Mouse (Mus musculus) mouse trophoblast stem cell (cell line): ENCODE data around the gene Ccl24.

Experiments used
- in situ Hi-C, 2 experiments: fragments of 300-500 bp; cut with MseI, MboI; formaldehyde crosslinking; loops; 2 replicates in 1 of 2; 3 replicates in 1 of 2; pipeline ENCODE4 v1.15.1; 2025

Ccl24 gene

DNA sequence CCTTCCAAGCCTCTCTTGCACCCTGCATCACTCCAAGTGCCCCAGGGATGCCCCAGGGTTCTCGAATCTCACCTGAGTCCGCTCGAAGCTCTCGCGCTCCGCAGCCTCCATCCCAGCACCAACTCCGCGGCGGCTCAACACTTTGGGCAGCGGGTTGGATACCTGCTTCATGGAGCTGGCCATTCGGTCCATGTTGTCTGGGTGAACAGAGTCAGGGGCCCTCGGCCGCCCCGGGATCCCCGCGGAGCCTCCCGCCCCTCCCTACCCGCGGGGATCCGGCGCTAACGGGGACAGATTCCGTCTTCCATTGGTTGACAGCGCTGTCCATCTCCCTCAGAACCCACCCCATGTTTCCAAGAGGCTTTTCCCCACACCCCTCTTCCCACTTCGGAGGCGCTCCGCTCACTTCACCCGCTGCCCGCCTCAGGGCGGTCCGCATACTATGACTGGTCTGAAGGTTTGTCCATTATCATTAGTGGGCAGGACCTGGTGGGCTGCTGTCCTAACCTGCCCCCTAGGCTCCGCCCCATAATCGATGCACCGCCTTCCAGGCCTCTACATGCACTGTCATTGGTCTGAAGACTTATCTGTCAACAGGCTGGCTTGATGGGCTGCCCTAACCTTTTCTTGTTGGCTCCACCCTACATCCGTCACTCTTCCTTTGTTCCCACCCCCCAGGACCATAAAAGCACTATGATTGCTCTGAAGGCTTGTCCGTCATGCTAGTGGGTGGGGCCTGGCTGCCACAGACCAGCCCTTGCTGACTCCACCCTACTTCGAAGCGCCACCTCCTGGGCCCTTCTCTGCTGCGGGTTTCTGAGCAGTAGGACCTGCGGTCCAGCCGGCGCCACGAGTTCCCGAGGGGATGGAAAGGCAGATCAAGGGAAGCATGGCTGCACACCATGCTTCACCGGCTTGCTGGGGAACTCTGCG, 27.7 kb downstream of the Ccl24 start, which contains the start of gene Hip1:
Gene Hip1 (minus strand): TSS at position 256 of the 933 bp plus-strand sequence.
- in situ Hi-C loops: no loop called here

DNA sequence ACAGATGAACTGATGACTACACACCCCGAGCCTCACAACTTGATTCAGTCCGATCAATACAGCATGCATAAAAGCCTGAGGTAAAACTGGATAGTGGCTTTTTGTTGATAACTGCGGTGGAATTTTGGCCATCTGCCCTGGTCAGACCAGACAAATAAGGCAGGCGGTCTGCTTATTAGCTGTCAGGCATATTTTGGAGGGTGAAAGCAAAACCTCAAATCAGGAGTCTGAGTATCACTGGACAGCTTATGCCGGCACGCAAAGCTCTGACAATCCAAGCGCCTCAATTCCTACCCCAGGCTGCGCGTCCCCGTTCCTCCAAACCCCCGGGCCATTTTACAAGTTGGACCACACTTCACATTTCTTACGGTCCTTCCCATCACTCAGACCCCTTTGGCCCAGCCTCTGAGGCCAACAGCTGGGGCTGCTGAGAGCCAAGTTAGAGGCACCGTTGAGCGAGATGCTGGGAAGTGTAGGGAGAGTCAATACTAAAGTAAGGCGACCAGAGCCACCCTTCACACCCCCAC, 28.8 kb downstream of the Ccl24 start:
- in situ Hi-C loops: no loop called here

DNA sequence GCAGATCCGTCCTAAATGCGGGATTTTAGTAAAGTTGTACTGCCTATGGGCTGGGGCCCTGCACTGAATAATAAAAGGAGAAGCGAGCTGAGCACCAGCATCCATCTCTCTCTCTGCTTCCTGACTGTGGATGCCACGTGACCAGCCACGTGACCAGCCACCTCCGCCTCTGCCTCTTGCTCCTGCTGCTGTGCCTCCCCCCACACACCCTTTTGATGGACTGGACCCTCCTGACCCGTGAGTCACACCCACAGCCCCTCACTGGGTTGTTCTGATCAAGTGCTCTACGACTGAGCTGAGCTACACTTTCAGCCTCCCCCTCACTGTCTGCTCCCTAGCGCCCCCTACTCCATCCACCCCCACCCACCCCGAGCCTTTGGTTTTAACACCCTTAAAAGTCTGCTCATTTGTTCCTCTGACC, 35.0 kb downstream of the Ccl24 start:
- in situ Hi-C loops: no loop called here

DNA sequence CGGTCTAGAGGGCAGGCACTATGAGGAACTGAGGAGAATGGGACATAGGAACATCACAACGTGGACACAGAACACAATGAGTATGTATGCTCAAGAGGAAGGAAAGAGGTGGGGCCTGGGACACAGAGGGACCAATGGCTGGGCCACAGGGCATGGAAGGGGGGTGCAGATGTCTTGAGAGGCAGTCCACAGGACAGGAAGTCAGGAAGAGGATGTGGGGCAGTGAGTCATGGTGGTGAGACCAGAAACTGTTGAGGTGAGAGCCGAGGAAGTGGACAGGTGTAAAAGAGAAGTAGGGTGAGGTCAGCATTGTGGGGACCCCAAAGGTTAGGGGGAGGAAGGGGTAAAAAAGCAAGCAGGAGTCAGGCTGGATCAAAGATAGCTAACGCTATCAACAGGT, 35.5 kb downstream of the Ccl24 start:
- in situ Hi-C loops: no loop called here

GRCm38 (mm10) chr5:135535867-135536266, 37.0 kb downstream of the Ccl24 start:
- in situ Hi-C loops: no loop called here

- in situ Hi-C loops: no loop called here
These were observed 39.4 kb downstream of the Ccl24 start for GRCm38 (mm10) chr5:135533431-135533830.

DNA sequence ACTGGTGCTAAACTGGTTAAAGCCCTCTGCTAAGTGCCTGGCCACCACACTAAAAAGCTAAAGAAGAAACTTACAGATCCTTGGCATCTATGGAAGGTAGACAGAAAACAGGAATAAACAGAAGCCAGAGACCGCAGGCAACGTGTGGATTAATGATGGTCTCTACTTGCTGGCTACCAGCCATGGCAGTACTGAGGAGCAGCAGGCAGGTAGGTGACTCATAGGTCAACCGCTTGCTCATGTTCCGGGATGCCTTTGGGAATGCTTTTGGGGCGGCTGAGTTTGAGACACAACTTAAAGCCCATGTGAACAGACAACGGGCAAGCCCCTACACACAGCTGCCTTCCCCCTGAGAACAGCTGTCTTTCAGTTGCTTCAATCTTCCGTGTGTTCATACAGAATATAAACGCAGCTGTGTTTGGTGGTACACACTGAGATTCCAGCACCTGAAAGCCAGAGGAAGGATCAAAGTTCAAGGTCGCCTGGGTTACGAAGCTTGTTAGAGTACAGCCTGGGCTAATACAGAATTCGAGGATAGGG, 41.5 kb downstream of the Ccl24 start:
- in situ Hi-C loops: no loop called here

DNA sequence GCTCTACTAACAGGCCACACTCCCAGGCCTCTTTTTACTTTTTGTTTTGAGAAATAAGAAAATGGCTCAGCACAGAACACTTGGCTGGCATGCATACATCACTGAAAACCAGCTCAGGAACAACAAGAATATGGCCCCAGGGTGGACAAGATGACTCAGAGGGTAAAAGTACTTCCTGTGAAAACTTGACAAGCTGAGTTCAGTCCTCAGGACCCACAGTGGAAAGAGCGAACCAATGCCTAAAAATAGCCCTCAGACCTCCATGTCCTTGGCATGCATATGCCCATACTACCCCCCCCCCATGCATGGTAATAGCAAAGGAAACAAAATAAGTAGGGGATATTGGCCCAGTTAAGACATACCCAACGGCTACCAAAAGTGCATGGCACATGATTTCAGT, 42.9 kb downstream of the Ccl24 start:
- in situ Hi-C loops: no loop called here

DNA sequence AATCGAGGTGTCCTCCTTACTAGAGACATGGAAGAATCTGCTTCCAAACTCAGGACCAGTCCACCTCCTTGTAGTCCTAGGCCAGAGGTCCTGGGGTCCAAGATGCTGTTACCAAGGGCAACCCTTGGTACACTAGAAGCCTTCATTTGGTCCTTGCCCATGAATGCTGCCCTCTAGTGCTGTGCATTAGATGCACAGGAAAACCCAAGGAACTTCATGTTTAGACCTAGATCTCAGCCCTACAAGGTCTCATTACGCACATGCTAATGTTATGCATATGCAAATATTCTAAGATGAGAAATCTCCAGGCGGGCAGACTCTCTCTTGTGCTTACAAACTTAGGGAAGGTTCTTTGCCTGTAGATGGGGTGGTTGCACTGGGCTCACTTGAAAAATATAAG, 43.5 kb downstream of the Ccl24 start:
- in situ Hi-C loops: no loop called here

GRCm38 (mm10) chr5:135527986-135528385, 44.9 kb downstream of the Ccl24 start:
- in situ Hi-C loops: no loop called here

GRCm38 (mm10) chr5:135524660-135525560, 47.9 kb downstream of the Ccl24 start:
- in situ Hi-C loops: no loop called here

GRCm38 (mm10) chr5:135524087-135524486, 48.8 kb downstream of the Ccl24 start:
- in situ Hi-C loops: no loop called here

DNA sequence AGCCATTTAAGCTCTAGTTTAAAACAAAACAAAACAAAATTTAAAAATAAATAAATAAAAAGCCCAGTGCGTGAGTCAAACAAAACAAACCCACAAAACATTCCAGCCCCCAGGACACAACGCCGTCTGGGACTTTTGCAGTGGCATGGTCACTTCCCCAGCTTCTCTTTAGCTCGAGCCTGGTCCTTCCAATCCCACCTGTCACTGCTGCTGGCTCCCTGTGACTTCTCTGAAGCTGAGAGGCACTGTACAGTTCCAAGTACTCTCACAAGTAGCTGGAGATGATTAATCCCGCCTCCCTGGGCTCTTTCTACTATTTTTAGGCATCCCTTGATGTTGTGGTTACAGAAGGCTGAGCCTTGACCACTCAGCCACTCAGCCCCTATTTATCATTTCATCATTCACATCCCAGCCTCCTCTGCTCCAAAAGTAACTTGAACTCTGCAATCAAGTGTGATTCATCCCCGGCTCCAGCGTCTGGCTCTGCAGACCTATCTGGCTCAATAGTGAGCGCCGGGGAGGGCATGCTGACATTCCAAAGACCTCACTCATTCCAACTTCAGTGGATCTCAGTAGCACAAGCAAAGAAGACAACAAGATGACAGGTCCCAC, 50.6 kb downstream of the Ccl24 start:
- in situ Hi-C loops: no loop called here
